Mouse (Mus musculus): ENCODE results near the gene Maz. TPM values are rescaled to one million over a fixed set of nuclear protein-coding genes. Genes with fewer than 3 reads are reported as not detected.

Gene Maz
- total RNA-seq, 1 experiment from 2014 or later: 133 TPM

Small RNAs within 50 kb of the gene (microRNA-seq; reads per million reads assigned to microRNA genes)
- 0 reads per million in 2 experiments for gene Gm44343

Other genes with a start within 250 kb of the Maz start
- 1.2 and 1.5 TPM in 2 replicates for gene Tbx6, start 245.6 kb downstream of the Maz start, total RNA-seq (2021)
- 94.7 and 109 TPM in 2 replicates for gene Ppp4c, start 234.5 kb downstream of the Maz start, total RNA-seq (2021)
- gene Fam57b, start 229.4 kb downstream of the Maz start, total RNA-seq (2021): 32.1 and 32.5 TPM in 2 replicates
- not detected in 2 replicates for gene 4930451I11Rik, start 195.4 kb downstream of the Maz start, total RNA-seq (2021)
- gene Doc2a, start 179.6 kb downstream of the Maz start, total RNA-seq (2021): 0.63 and 0.64 TPM in 2 replicates
- 24.1 and 30.2 TPM in 2 replicates for gene Hirip3, start 165.1 kb downstream of the Maz start, total RNA-seq (2021)
- gene Ino80e, start 164.7 kb downstream of the Maz start, total RNA-seq (2021): 39.2 and 41.9 TPM in 2 replicates
- gene Taok2, start 142.3 kb downstream of the Maz start, total RNA-seq (2021): 68.8 and 79.4 TPM in 2 replicates
- 27.6 and 27.9 TPM in 2 replicates for gene Tmem219, start 104.1 kb downstream of the Maz start, total RNA-seq (2021)
- gene Kctd13, start 98.2 kb downstream of the Maz start, total RNA-seq (2021): 20.2 and 24.7 TPM in 2 replicates
- 1.7 and 2.2 TPM in 2 replicates for gene Asphd1, start 77.5 kb downstream of the Maz start, total RNA-seq (2021)
- gene Sez6l2, start 76.5 kb downstream of the Maz start, total RNA-seq (2021): 54.2 and 62.2 TPM in 2 replicates
- gene Cdipt, start 51.1 kb downstream of the Maz start, total RNA-seq (2021): 78.2 and 83.0 TPM in 2 replicates
- 1.6 TPM in 2 replicates for gene Cdiptos, start 50.9 kb downstream of the Maz start, total RNA-seq (2021)
- 61.7 and 63.8 TPM in 2 replicates for gene Mvp, start 12.4 kb downstream of the Maz start, total RNA-seq (2021)
- gene Pagr1b, start 10.6 kb downstream of the Maz start, total RNA-seq (2021): 3.0 and 3.2 TPM in 2 replicates
- gene Pagr1a, start 9.7 kb downstream of the Maz start, total RNA-seq (2021): 7.9 and 24.6 TPM in 2 replicates
- gene Gm42742, start 5.9 kb downstream of the Maz start, total RNA-seq (2021): 8.4 and 26.9 TPM in 2 replicates
- gene Prrt2, start 5.8 kb downstream of the Maz start, total RNA-seq (2021): 3.5 and 4.6 TPM in 2 replicates
- gene Kif22, start 15.4 kb upstream of the Maz start, total RNA-seq (2021): 18.9 and 21.7 TPM in 2 replicates
- gene Zg16, start 60.3 kb upstream of the Maz start, total RNA-seq (2021): not detected in 2 replicates
- gene AI467606, start 64.3 kb upstream of the Maz start, total RNA-seq (2021): 1.3 and 5.7 TPM in 2 replicates
- 1.8 and 11.4 TPM in 2 replicates for gene Qprt, start 95.2 kb upstream of the Maz start, total RNA-seq (2021)
- 1.4 and 7.9 TPM in 2 replicates for gene Spn, start 110.8 kb upstream of the Maz start, total RNA-seq (2021)
- 50.9 and 55.4 TPM in 2 replicates for gene Cd2bp2, start 169.0 kb upstream of the Maz start, total RNA-seq (2021)
- 38.9 and 45.6 TPM in 2 replicates for gene Tbc1d10b, start 181.4 kb upstream of the Maz start, total RNA-seq (2021)
- 4.3 and 4.9 TPM in 2 replicates for gene Mylpf, start 181.9 kb upstream of the Maz start, total RNA-seq (2021)
- gene Zfp553, start 206.0 kb upstream of the Maz start, total RNA-seq (2021): 10.0 and 13.8 TPM in 2 replicates
- gene Sept1, start 206.1 kb upstream of the Maz start, total RNA-seq (2021): 11.2 and 35.8 TPM in 2 replicates
- gene Zfp771, start 217.2 kb upstream of the Maz start, total RNA-seq (2021): 25.9 and 28.1 TPM in 2 replicates
- gene Dctpp1, start 233.7 kb upstream of the Maz start, total RNA-seq (2021): 48.3 and 57.5 TPM in 2 replicates
- gene Sephs2, start 247.0 kb upstream of the Maz start, total RNA-seq (2021): 147 and 187 TPM in 2 replicates